Mouse (Mus musculus) v-Abl transformed pro-B cells (cell line): Measurements from ENCODE around the gene Apod.
"Not testable (repeated sequence)": the region's sequence is repeated elsewhere in the genome, so short reads cannot be mapped to it uniquely, and the experiment has no call there.

Source experiments
- in situ Hi-C, 2 experiments: fragments of 400-800 bp; cut with MboI; formaldehyde crosslinking; loops; one replicate each; pipeline ENCODE4 v1.15.1; 2025; ENCODE audit not compliant: unreplicated experiment in 2 of 2

Apod gene

DNA sequence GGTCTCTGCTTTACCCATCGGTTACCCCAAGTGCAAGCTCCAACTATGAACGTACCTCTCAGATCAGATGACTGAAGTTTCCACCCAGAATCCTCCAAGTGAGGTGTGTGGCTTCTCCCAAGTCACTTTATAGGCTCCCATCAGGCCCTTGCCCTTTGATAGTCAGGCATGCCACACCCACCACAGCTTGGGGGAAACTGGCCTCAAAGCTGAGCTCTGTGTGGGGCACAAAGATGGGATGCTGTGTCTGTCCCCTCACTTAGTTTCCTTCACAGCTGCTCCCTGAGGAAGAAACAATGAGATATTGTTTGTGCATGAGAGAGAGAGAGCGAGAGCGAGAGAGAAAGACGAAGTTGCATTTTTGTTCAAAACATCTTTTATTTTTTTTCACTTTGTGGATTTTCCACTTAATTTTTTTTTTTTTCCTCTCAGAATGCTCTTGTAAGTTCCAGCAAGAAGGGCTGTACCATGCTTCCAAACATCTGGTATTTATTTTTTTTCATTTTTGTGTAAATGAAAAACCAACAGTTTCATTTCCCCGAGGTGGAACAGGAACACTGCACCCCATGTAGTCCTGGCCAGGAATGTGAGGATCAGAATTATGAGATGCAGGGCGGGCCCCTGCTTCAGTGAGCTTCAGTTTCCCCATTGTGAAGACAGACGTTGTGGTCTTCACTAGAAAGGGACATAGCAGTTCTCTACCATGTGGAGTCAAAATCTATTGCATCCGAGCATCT, at the start of gene Apod:
Gene Apod (minus strand): TSS at position 312 of the 737 bp plus-strand sequence.
- in situ Hi-C loops = no loop called here

DNA sequence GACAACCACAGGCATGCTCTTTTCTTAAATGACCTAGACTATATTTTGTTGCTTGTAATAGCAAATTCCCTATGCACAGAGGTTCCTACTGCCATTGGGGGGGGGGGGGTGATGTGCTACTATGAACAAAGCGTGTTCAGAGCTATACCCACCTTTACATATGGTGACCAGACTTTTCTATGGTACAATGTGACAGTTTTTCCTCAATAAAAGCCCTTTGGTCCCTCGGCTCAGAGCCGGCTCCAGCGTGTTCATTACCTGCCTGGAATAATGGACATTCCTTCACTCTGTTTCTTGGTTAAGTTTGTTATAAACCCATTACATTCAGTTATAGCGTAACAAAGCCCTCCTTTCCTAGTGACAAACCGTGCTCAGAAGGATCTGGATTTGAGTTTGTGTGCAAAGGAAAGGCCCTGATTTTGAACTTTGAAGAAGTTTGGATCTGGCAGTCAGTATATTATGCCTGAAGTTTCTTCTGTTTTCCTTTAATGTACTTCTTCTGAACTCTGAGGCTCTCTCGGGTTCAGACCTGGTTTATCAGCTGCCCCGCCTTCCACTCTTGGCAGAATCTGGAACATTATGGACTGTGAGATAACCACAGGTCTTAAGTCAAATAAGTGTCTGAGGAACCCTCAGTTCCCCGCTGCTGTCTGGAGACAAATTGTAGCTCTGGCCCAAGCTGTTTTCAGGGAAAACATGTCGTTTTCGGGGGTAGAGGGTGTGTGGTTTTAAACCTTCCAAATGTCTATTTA, 49.3 kb upstream of the Apod start:
- in situ Hi-C loops = loop anchor here in 1 of 2 experiments (25.0 kb wide), 1 partner anchor 1102 kb away; the partner anchor contains the start of gene Cpn2

DNA sequence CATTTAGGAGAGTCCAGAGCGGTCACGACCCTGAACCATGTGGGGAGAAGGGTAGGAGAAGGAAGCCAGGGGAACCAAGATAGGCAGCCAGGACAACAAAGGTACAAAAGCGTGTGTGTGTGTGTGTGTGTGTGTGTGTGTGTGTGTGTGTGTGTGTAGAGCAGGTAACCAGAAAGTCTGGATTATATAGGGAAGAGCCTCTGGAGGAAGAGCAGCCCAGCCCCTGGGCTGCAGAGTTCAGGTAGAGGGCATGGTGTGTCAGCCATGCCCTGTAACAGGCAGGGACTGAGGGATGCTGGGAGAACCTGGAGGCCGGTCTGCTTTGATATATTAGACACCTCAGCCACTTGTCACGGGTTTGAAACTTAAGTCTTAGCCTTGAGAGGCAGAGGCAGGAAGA, 44.9 kb upstream of the Apod start:
- in situ Hi-C loops = loop anchor here (10.0 to 25.0 kb wide), 4 partner anchors 115 to 1097 kb away; partner anchors contain the start of genes Cpn2 (in 1 of the 2) and Fam43a (in 1 of the 2)

DNA sequence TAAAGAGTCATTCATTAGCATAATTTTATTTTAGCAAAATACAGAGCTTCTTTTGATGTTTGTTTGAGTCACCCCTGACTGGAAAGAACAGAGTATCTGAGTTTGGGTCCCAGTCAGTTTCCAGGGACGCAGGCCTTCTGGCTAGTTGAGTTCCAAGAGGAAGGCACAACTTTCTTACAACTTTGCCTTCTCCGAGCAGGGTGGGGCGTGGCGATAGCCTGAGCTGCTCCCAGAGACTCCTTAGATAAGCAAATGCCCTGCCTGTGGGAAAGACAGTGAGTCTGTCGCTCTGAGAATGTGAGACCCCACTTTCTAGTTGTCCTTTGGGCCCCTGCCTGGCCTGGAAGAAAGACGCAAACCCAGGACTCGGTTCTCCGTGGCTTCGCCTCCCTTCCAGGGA, 44.4 kb upstream of the Apod start:
- in situ Hi-C loops = loop anchor here (10.0 to 25.0 kb wide), 4 partner anchors 114 to 1097 kb away; partner anchors contain the start of genes Cpn2 (in 1 of the 2) and Fam43a (in 1 of the 2)

DNA sequence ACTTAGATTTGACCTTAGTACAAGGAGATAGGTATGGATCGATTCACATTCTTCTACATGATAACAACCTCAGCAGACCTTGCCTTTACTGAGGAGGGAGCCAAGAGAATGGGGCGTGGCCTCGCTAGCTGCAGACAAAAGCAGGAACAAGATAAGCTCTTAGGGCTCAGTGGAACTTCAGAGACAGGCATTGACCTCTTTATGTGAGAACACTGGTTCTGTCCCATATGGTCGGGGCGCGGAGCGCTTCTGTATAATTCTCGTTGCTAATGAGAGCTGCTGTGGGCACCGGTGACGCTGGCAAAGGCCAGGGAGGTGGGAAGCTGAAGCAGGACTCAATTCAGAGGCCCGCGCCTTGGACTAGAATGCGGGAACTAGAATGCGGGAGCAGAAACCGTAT, 44.0 kb upstream of the Apod start:
- in situ Hi-C loops = loop anchor here (10.0 to 25.0 kb wide), 4 partner anchors 114 to 1096 kb away; partner anchors contain the start of genes Cpn2 (in 1 of the 2) and Fam43a (in 1 of the 2)

DNA sequence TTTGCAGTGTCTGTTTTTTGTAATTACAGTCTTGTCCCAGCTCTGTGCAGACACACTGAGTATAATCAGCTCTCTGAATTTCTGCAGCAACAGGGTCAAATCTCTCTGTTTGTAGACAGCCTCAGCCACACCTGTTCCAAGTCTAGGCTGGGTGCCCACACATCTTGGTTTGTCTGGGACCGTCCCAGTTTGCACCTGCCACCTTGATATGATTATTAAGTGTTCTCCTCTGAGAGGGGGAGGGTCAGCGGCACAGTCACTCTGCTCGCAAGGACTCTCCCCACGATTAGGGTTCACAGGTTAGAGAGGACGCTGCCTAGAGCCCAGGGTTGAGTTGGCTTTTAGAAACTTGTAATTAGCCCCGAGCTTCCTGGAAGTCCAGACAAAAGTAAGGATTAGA, 41.3 kb upstream of the Apod start:
- in situ Hi-C loops = loop anchor here (10.0 to 25.0 kb wide), 4 partner anchors 111 to 1094 kb away; partner anchors contain the start of genes Cpn2 (in 1 of the 2) and Fam43a (in 1 of the 2)

DNA sequence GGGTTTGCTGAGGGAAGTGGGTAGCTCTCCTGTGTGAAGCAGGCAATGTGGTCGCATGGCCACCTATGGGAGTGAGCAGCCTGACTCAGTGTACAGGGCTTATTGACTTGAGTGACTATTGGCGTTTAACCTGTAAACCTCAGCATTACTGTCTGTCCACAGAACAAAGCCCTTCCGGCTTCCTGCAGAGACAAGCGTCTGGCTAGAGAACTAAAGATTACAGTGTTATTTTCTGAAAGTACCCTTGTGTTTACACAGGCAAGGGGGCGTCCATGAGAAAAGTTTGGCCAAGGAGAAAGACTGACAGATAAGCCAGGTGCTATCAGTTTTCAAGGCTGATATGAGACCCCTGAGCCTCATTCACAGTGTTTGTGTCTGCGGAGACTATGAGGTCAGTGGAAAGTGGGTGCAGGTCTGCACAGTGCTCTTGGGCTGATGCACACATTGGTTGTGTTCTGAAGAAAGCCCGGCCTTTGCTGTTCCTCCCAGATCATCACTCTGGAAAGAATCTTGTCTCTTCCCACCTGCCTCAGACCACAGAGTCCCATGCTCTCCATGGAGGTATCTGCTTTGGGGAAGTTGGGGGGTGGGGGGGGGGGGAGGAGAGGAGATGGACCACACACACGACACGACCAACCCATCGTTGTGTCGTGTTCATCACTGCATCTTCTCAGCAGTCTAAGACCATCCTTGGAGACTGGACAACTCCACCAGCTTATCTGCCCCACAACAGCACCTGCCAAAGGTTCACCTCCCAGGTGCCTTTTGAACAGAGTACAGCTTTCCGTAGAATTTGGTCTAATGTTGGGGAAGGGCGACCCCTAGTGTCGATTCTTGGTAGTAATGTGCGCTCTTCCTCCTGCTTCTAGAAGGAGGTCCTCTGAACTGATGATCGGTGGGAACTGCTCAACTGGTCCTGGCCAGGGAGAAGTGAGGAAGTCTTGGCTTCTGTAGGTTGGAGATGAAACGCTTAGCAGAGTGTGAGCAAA, 40.0 kb upstream of the Apod start:
- in situ Hi-C loops = loop anchor here (5.0 to 25.0 kb wide), 9 partner anchors 110 to 1102 kb away; partner anchors contain the start of genes Fam43a (in 2 of the 2), Cpn2 (in 1 of the 2) and Xxylt1 (in 1 of the 2)

DNA sequence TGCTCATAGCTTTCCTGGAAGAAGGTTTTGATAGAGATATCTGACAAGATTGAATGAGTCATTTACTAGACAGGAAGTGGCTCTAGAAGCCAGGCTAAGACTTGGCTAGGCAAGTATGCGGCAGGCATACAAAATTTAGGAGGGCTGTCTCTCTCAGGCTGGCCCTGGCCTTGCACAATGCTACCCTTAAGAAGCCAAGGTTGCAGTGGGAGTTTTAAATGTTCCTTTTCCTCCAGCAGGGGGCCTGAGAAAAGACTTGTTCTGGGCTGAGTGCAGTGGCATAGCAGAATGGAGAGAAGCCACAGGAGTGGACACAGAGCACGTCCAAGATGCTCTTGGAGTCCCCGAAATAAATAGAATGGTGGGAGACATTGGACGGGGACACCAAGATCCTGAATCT, 38.4 kb upstream of the Apod start:
- in situ Hi-C loops = loop anchor here (5.0 to 25.0 kb wide), 9 partner anchors 108 to 1101 kb away; partner anchors contain the start of genes Fam43a (in 2 of the 2), Cpn2 (in 1 of the 2) and Xxylt1 (in 1 of the 2)

DNA sequence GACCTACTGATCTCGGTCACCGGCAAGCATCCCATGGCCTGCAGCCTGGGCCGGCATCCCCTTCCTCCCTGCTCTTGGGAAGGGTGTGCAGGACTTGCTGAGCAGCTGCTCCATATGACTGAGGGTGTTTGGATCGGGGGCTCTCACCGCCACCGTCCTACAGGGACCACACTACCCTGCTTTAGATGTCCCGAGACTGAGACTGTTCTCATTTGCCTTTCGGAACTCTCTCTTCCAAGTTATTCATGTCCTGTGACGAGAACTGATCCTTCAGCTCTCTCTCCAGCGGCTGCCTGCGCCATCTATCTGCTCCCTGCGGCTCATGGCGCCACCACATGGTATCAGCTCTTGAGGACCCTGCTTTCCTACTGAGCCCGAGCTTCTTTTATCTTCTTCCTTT, 33.0 kb upstream of the Apod start:
- in situ Hi-C loops = no loop called here

DNA sequence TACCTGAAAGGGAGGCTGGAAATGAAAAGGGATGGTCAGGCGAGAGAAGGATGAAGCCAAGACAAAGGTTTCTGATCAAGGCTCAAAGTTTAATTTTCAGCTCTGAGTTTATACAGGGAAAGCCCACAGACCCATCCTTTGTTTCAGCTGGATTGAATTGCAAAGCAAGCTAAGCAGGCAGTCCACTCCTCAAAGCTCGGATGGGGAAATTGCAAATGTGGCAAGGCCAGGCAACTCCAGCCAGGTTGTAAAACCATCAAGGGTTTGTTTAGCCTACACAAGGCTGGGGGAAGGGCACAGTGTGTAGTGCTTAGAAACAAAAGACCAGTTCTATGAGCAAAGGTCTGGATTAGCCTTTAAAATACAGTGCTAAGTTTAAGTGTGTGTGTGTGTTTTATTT, 28.4 kb upstream of the Apod start:
- in situ Hi-C loops = no loop called here

DNA sequence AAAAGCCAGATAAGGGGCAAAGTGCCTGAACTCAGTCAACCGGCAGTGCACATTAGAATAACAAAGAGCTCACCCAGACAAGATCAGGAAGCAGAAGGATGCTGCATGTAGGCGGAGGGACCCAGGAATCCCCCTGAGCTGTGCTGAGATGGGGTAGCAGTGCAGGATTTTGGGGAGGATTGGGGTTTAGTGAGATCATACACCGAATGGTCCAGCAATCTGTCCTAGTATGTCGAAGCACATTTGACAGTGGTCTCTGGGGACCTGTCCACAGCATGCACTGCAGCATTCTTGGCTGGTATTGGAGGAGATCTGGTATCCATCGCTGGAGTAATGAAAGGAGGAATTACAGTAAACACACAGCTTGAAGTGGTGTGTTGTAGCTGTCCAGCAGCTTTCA, 27.9 kb upstream of the Apod start:
- in situ Hi-C loops = no loop called here

DNA sequence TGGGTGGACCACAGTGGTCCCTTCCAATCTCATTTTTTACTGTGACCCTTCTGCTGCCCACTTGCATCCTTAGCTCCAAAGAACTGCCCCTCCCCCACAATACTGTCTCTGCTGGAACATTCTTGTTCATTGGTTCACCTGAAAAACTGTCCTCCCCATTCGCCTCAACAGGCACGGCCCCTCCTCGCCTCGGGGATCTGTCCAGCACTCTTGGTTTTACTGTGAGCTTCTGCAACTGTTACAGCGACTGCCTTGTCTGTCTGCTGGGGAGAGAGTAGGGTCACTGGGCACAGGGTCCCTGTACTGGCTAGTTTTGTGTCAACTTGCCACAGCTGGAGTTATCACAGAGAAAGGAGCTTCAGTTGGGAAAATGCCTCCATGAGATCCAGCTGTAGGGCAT, 24.7 kb upstream of the Apod start:
- in situ Hi-C loops = no loop called here

DNA sequence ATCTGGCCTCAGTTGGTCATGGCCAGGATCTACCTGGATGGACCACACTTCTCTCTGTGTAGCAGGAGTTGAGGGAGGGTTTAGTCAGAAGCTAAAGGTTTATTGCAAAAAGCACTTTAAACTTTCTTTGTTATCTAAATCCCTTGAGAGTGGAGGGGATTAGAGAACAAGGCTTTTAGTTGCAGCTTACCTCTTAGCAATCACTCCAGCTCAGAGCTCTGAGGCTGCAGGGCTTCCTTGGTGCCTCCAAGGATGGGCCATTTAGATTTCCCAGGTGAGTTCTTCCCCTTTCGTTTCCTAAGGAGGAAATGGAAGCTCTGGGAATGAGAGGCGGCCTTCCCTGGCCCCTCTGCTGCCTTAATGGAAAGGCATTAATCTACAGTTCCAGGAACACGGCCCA, 23.3 kb upstream of the Apod start:
- in situ Hi-C loops = no loop called here

DNA sequence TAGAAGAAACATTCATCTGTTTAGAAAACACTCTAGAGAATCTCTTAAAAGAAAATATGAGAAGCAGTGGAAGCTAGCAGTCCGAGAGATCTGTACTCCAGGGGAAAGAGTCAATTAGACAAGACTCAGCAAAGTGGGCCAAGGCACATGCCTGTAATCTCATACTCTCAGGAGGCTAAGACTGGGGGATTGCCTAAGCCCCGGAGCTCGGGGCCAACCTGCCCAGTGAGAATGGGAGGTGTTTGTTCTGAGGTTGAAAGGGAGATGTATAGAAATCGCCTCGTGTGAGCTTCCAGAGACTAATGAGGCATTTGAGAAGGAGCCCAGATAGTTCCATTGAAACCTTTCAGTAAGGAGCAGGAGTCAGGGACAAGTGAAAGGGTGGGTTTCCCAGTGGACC, 20.2 kb upstream of the Apod start:
- in situ Hi-C loops = no loop called here

DNA sequence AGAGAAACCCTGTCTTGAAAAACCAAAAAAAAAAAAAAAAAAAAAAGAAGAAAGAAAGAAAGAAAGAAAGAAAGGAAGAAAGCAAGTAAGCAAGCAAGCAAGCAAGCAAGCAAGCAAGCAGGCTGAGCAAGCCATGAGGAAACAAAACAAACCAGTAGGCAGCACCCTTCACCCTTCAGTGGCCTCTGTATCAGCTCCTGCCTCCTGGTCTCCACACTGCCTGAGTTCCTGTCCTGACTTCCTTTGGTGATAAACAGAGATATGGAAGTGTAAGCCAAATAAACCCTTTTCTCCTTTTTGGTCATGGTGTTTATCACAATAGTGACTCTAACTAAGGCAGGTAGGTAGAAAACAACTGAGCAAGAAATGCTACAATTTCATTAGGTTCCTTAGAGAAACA, 18.0 kb upstream of the Apod start:
- in situ Hi-C loops = no loop called here

DNA sequence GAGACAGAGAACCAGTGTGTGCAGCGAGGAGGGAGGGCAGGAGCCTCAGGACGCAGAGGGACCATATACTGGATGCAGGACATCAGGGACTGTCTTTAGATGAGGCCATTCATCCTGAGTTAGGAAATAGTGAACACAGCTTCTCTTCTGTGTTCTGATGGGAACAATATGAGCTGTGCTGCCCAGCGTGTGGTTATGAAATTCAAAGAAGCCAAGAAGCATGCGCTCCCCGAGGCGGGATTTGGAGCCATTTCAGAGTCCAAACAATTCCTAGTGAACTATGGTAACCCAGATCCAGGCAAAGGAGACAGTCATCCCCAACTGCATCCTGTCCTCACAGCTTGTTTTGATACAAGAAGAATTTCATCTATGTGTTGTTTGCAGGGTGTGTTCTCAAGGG, 16.4 kb upstream of the Apod start:
- in situ Hi-C loops = not testable (repeated sequence)

DNA sequence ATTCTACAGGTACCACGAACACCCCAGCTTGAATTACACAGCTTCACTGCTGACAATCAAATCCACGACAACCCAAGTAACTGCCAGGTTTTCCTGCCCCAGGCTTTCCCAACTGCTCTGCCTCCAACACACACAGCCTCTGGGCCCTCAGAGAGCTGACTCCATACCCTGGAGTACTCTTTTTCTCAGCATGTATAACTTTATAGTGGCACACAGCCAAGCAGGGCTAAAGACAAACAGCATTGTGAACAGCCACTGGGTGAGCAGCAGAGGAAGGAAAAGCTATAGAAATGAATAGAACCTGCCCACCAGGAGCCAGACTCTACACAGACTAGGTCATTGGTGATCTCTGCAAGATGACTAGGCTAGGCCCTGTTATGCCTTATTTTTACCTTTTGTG, 15.1 kb upstream of the Apod start:
- in situ Hi-C loops = no loop called here

DNA sequence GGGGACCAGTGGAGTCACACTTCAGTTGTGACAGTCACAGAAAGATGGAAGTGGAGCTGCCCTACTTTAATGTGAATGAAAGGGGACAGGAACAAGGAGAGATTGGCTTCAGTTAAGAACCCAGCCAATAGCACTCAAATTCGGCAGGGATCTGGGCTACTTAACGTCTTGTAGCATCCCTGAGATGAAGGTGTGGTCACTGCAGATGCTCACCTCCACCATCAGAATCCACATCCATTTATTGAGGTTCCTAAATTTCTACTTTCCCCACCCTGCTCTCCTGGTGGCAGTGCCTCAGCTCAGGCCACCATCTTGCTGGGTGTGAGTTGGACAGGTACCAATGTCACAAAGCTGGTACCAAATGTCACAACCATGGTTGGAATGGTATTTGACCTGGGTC, 13.3 kb upstream of the Apod start:
- in situ Hi-C loops = no loop called here

DNA sequence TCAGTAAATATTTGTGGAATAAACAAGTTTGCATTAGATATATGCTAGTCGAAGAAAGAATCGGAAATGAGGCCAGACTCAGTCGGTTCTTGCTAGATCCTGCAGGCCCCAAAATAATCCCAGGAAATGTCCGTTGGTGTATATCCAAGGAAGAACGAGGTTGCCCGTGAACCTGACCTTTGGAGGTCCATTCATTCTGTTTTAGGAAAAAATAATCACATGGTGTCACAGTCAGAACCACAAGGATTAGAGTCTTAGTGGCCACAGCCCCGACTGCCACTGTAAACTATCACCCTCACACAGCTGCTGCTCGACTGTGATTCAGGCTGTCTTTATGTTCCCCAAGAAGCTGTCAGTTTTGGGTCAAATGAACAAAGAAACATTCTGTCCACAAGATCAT, 12.8 kb upstream of the Apod start:
- in situ Hi-C loops = no loop called here

DNA sequence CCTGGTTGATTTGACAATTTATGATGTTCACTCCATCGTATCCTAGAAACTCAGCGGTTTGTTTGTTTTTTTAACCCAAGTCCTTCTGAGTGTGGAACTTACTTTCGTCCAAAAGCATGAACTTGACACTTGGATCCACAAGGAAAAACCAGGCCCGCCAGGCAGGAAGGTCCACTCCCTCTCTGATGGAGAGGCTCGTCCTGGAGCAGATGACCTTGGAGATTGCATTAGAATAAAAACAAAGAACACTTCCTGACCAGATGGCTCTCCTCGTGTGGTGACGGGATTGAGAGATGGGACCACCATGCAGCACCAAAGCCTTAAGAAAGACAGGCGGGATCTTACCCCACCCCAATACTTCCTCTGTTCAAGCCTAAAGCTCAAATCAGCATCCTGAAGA, 12.1 kb upstream of the Apod start:
- in situ Hi-C loops = no loop called here
